Mouse (Mus musculus): ENCODE measurements around the gene Afap1l2. TPM values are rescaled to one million over a fixed set of nuclear protein-coding genes. Genes with fewer than 3 reads are reported as not detected.

The Afap1l2 gene
- total and polyA plus RNA-seq, 3 experiments: 0.17 to 3.1 (median 0.44) TPM

- H3K9ac ChIP-seq (ENCODE audit: insufficient read depth, low read depth): no peak overlapping the region
- dilution Hi-C loops (cut with MboI; ENCODE audit: extremely low pct_ligation_motif_present, extremely low pct_unique_long_range_greater_than_20kb, low sequenced_read_pairs): no loop called here
Observed at GRCm38 (mm10) chr19:56944826-56945225, 63.2 kb downstream of the Afap1l2 start.

GRCm38 (mm10) chr19:56944211-56944610 is 63.8 kb downstream of the Afap1l2 start:
- TF ChIP-seq CTCF (conservative IDR thresholded peaks at IDR 0.05 in 1 of 2, IDR thresholded peaks at IDR 0.05 in 1 of 2; ENCODE audit: low read depth in 2 of 2, low read length in 2 of 2) (no peak), MXI1 (IDR thresholded peaks at IDR 0.05; ENCODE audit: low read depth, low read length) (no peak), ELF1 (IDR thresholded peaks at IDR 0.05; ENCODE audit: low read depth, low read length) (no peak), SIN3A (IDR thresholded peaks at IDR 0.05; ENCODE audit: low read length) (no peak), MAZ (IDR thresholded peaks at IDR 0.05; ENCODE audit: low read depth, low read length) (no peak), TCF12 (IDR thresholded peaks at IDR 0.05; ENCODE audit: low read depth, low read length) (no peak), SMC3 (IDR thresholded peaks at IDR 0.05; ENCODE audit: low read depth, low read length) (no peak), USF2 (conservative IDR thresholded peaks at IDR 0.05; ENCODE audit: low read depth, low read length) (no peak), MAFK (IDR thresholded peaks at IDR 0.05; ENCODE audit: insufficient replicate concordance, low read length) (no peak), UBTF (IDR thresholded peaks at IDR 0.05; ENCODE audit: low read depth, low read length) (no peak), CHD2 (IDR thresholded peaks at IDR 0.05; ENCODE audit: low read length) (no peak), RAD21 (IDR thresholded peaks at IDR 0.05; ENCODE audit: low read depth, low read length) (no peak), EP300 (IDR thresholded peaks at IDR 0.05; ENCODE audit: low read length) (no peak), CHD1 (IDR thresholded peaks at IDR 0.05; ENCODE audit: low read depth, low read length) (no peak), POLR2AphosphoS2 (IDR thresholded peaks at IDR 0.05; ENCODE audit: low read depth, low read length) (no peak), HCFC1 (IDR thresholded peaks at IDR 0.05; ENCODE audit: low read depth, low read length) (no peak), KAT2A (IDR thresholded peaks at IDR 0.05; ENCODE audit: insufficient replicate concordance, low read length) (no peak), RCOR1 (conservative IDR thresholded peaks at IDR 0.05; ENCODE audit: low read depth, low read length) (no peak), E2F4 (IDR thresholded peaks at IDR 0.05; ENCODE audit: insufficient replicate concordance, low read depth, low read length) (no peak), ZNF384 (IDR thresholded peaks at IDR 0.05; ENCODE audit: low read depth, low read length) (no peak)
- dilution Hi-C loops (cut with MboI; ENCODE audit: extremely low pct_ligation_motif_present, extremely low pct_unique_long_range_greater_than_20kb, low sequenced_read_pairs): no loop called here

More at GRCm38 (mm10) chr19:56944826-56945225, 63.2 kb downstream of the Afap1l2 start:
- no peaks in the 10 kb centered on the region for H3K27me3 ChIP-seq (replicated peaks)
- peaks cover 0 to 8% of the 10 kb centered on the region in 2 experiments for H3K36me3 ChIP-seq (replicated peaks in 1 of 2; ENCODE audit: control insufficient read depth in 1 of 2, insufficient read depth in 1 of 2, low read length in 1 of 2)
- H3K27ac ChIP-seq (ENCODE audit: insufficient read depth, low read depth): no peak overlapping the region
- peaks cover 5% of the 10 kb centered on the region for H3K9me3 ChIP-seq (replicated peaks; ENCODE audit: low read length)
- in situ Hi-C loops (cut with MboI; ENCODE audit: low pct_ligation_motif_present, low pct_unique_long_range_greater_than_20kb, low sequenced_read_pairs): no loop called here
- H3K4me2 ChIP-seq (ENCODE audit: insufficient read depth, low read depth, poor library complexity, severe bottlenecking): no peak overlapping the region
- no peaks in the 10 kb centered on the region for H3K4me1 ChIP-seq (ENCODE audit: control insufficient read depth in 1 of 2, insufficient read depth in 2 of 2)
- no peak overlapping the region for H3K4me3 ChIP-seq (replicated peaks in 1 of 3; ENCODE audit: low read depth in 2 of 3, low read length in 2 of 3, poor library complexity in 1 of 3)
- no peaks in the 10 kb centered on the region for H3K79me2 ChIP-seq (replicated peaks; ENCODE audit: control insufficient read depth, extremely low read depth, insufficient read depth, poor library complexity, severe bottlenecking)
- DNase-seq (ENCODE audit: extremely low read depth): no peak
- no peak for TF ChIP-seq BHLHE40 (IDR thresholded peaks at IDR 0.05; ENCODE audit: low read depth, low read length)

More at GRCm38 (mm10) chr19:56944211-56944610, 63.8 kb downstream of the Afap1l2 start:
- H3K27ac ChIP-seq (ENCODE audit: insufficient read depth, low read depth): no peak overlapping the region
- in situ Hi-C loops (cut with MboI; ENCODE audit: low pct_ligation_motif_present, low pct_unique_long_range_greater_than_20kb, low sequenced_read_pairs): no loop called here
- no peaks in the 10 kb centered on the region for H3K79me2 ChIP-seq (replicated peaks; ENCODE audit: control insufficient read depth, extremely low read depth, insufficient read depth, poor library complexity, severe bottlenecking)
- no peaks in the 10 kb centered on the region for H3K27me3 ChIP-seq (replicated peaks)
- H3K9me3 ChIP-seq (replicated peaks; ENCODE audit: low read length): peaks cover 5% of the 10 kb centered on the region
- no peak overlapping the region for H3K4me3 ChIP-seq (replicated peaks in 1 of 3; ENCODE audit: low read depth in 2 of 3, low read length in 2 of 3, poor library complexity in 1 of 3)
- H3K36me3 ChIP-seq (replicated peaks in 1 of 2; ENCODE audit: control insufficient read depth in 1 of 2, insufficient read depth in 1 of 2, low read length in 1 of 2): peaks cover 0 to 8% of the 10 kb centered on the region in 2 experiments
- no peak overlapping the region for H3K9ac ChIP-seq (ENCODE audit: insufficient read depth, low read depth)
- no peak overlapping the region for H3K4me2 ChIP-seq (ENCODE audit: insufficient read depth, low read depth, poor library complexity, severe bottlenecking)
- H3K4me1 ChIP-seq (ENCODE audit: control insufficient read depth in 1 of 2, insufficient read depth in 2 of 2): no peaks in the 10 kb centered on the region
- no peak for DNase-seq (ENCODE audit: extremely low read depth)
